ENCODE assay signal across 29 mouse cellular contexts in the genomic region with DNA sequence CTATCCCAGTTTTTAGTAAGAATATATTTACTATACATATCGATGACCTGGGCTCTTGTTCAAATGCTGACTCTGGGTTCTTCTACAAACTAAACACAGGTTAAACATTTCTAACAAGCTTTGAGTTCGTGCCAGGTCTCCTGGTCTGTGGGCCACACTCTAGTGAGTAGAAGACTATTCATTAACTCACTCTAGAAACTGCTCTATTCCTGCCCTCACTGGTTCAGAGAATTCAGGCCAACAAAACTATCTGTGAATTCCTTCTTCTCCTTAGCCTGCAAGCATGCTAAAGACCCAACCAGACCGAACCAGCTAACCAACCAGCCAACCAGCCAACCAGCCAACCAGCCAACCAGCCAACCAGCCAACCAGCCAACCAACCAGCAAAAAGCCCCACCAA. TPM values are rescaled to one million over a fixed set of nuclear protein-coding genes. Genes with fewer than 3 reads are reported as not detected.
DNase-seq lines count a peak whose midpoint lies in the region; ATAC-seq and TF ChIP-seq lines count a peak whose summit lies in the region.
"Had no signal": no experiment of that assay in that cellular context is flagged by ENCODE, and none has a peak within 500 bp of the region (broad histone marks: within the 10 kb centered on the region; RNA-seq: fewer than 3 reads in every experiment).

No protein-coding gene starts in this region.

- H3K9ac ChIP-seq in liver, embryonic 15.5 days: no peak overlapping the region
- H3K9ac ChIP-seq in midbrain, postnatal 0 days (replicated peaks; ENCODE audit: low read length, poor library complexity, severe bottlenecking): no peak overlapping the region
- H3K9ac ChIP-seq: embryonic facial prominence, embryonic 13.5 days; forebrain, embryonic 15.5 days; hindbrain, embryonic 13.5 days; limb, embryonic 13.5 days; midbrain, embryonic 12.5 days; neural tube, embryonic 13.5 days had no signal

- peaks cover 36% of the 10 kb centered on the region for H3K4me1 ChIP-seq in liver, embryonic 15.5 days (replicated peaks)
- H3K4me1 ChIP-seq in midbrain, postnatal 0 days (ENCODE audit: insufficient read depth, low read length): peaks cover 7% of the 10 kb centered on the region; the same call in 1 of the 2 replicates

- peak; percentile 54 for DNase-seq in kidney, adult 18-20 months
- peak; percentile 95 for DNase-seq in kidney, adult 9 months
- DNase-seq in kidney, postnatal 14 days: peak; percentile 81
- no peak for DNase-seq in heart, adult 8-10 months (ENCODE audit: low spot score)
- DNase-seq in frontal cortex, postnatal 25 days (ENCODE audit: low spot score in 2 of 2): no peak
- DNase-seq in midbrain, postnatal 0 days (ENCODE audit: low spot score): no peak
- no peak for DNase-seq in left cerebral cortex, postnatal 4 days
- DNase-seq: adrenal gland, postnatal 25 days; cerebellum, adult 11-12 months; cerebellum, adult 9-11 months; gastrocnemius, postnatal 10 days; heart, postnatal 36 days; lung, adult 18-20 months; lung, postnatal 4 days; thymus, postnatal 14 days had no signal

- H3K36me3 ChIP-seq in liver, embryonic 15.5 days (replicated peaks): no peaks in the 10 kb centered on the region
- no peaks in the 10 kb centered on the region for H3K36me3 ChIP-seq in midbrain, postnatal 0 days (ENCODE audit: insufficient read depth, low read length)
- H3K36me3 ChIP-seq: embryonic facial prominence, embryonic 13.5 days; forebrain, embryonic 10.5 days; forebrain, embryonic 15.5 days; heart, embryonic 10.5 days; hindbrain, embryonic 13.5 days; limb, embryonic 13.5 days; midbrain, embryonic 12.5 days; neural tube, embryonic 13.5 days had no signal

- ATAC-seq in liver, embryonic 15.5 days (ENCODE audit: insufficient read depth): no peak
- no peak for ATAC-seq in midbrain, postnatal 0 days (ENCODE audit: low FRiP score)
- ATAC-seq: CD4-positive, CD25-positive, alpha-beta regulatory T cell, adult 4 months; forebrain, embryonic 15.5 days; intestine, embryonic 16.5 days; lung, postnatal 0 days had no signal

- peak overlapping the region; percentile 66; the same call in 1 of the 2 replicates for H3K27ac ChIP-seq in liver, embryonic 15.5 days (replicated peaks)
- H3K27ac ChIP-seq in midbrain, postnatal 0 days (ENCODE audit: low read depth, low read length): no peak overlapping the region
- H3K27ac ChIP-seq: embryonic facial prominence, embryonic 13.5 days; forebrain, embryonic 10.5 days; forebrain, embryonic 15.5 days; heart, embryonic 10.5 days; hindbrain, embryonic 13.5 days; left cerebral cortex, adult 2 months; limb, embryonic 13.5 days; midbrain, embryonic 12.5 days; neural tube, embryonic 13.5 days had no signal

- 64% methylated on average over 3 of the region's 3 CpGs for WGBS in liver, embryonic 15.5 days (ENCODE audit: insufficient replicate concordance)
- 83% methylated on average over 3 of the region's 3 CpGs for WGBS in midbrain, postnatal 0 days

- intact Hi-C loops in left cerebral cortex, postnatal 4 days (cut with DNase I): no loop called here

- H3K4me3 ChIP-seq in liver, embryonic 15.5 days (replicated peaks): no peak overlapping the region
- H3K4me3 ChIP-seq in midbrain, postnatal 0 days (ENCODE audit: low read depth, low read length): no peak overlapping the region
- H3K4me3 ChIP-seq: embryonic facial prominence, embryonic 13.5 days; forebrain, embryonic 10.5 days; forebrain, embryonic 15.5 days; heart, embryonic 10.5 days; hindbrain, embryonic 13.5 days; left cerebral cortex, adult 2 months; limb, embryonic 13.5 days; megakaryocyte, embryonic 14.5 days; midbrain, embryonic 12.5 days; neural tube, embryonic 13.5 days had no signal

- no peaks in the 10 kb centered on the region for H3K27me3 ChIP-seq in liver, embryonic 15.5 days
- no peaks in the 10 kb centered on the region for H3K27me3 ChIP-seq in midbrain, postnatal 0 days (ENCODE audit: insufficient read depth, low read length)
- H3K27me3 ChIP-seq: embryonic facial prominence, embryonic 13.5 days; forebrain, embryonic 15.5 days; hindbrain, embryonic 13.5 days; limb, embryonic 13.5 days; midbrain, embryonic 12.5 days; neural tube, embryonic 13.5 days had no signal

- H3K4me2 ChIP-seq in liver, embryonic 15.5 days: peak overlapping the region; percentile 36; the same call in 1 of the 2 replicates
- H3K4me2 ChIP-seq in midbrain, postnatal 0 days (ENCODE audit: low read depth, low read length, poor library complexity, severe bottlenecking): no peak overlapping the region
- H3K4me2 ChIP-seq: embryonic facial prominence, embryonic 13.5 days; forebrain, embryonic 15.5 days; hindbrain, embryonic 13.5 days; limb, embryonic 13.5 days; midbrain, embryonic 12.5 days; neural tube, embryonic 13.5 days had no signal

- TF ChIP-seq CTCF in midbrain, postnatal 0 days (IDR thresholded peaks at IDR 0.05): no peak

- H3K9me3 ChIP-seq in liver, embryonic 15.5 days (replicated peaks): no peaks in the 10 kb centered on the region
- no peaks in the 10 kb centered on the region for H3K9me3 ChIP-seq in midbrain, postnatal 0 days (ENCODE audit: low read length)
- H3K9me3 ChIP-seq: embryonic facial prominence, embryonic 13.5 days; forebrain, embryonic 10.5 days; forebrain, embryonic 15.5 days; heart, embryonic 10.5 days; hindbrain, embryonic 13.5 days; limb, embryonic 13.5 days; midbrain, embryonic 12.5 days; neural tube, embryonic 13.5 days had no signal

RNA-seq across cellular contexts. Expression of gene Slc35b4, which starts 2.1 kb away (rescaled TPM):
- 19.5 and 21.4 TPM in 2 replicates for polyA plus RNA-seq in liver, embryonic 15.5 days (2015; fragmentation: Nextera tagmentation; extraction: Ambion mirVana)
- 1 to 10 TPM; 6.9 to 9.2 (median 7.6) TPM for total RNA-seq in heart, adult 8-10 months (2022)
- 24.5 and 30.8 TPM in 2 replicates for total RNA-seq in midbrain, postnatal 0 days (2014; rRNA removed)
- 30.6 and 36.5 TPM in 2 replicates for polyA plus RNA-seq in midbrain, postnatal 0 days (2015; fragmentation: Nextera tagmentation; extraction: Ambion mirVana)
- total RNA-seq in left cerebral cortex, postnatal 4 days (2021): 10 to 100 TPM; 35.8 to 36.9 TPM

Comparison
In these comparisons a context has a peak if more than half of its experiments do, and no peak if none do; other contexts are left out.
1. DNase-seq: peak in kidney, adult 18-20 months (single experiment), kidney, adult 9 months (single experiment) and kidney, postnatal 14 days (single experiment); none in heart, adult 8-10 months (single experiment), frontal cortex, postnatal 25 days (0 of 2), midbrain, postnatal 0 days (single experiment) and left cerebral cortex, postnatal 4 days (single experiment).